Mouse (Mus musculus) embryonic facial prominence, embryonic 15.5 days (tissue): ENCODE data around the gene Gm3625. TPM values are rescaled to one million over a fixed set of nuclear protein-coding genes. Genes with fewer than 3 reads are reported as not detected.
A peak's percentile ranks its signal among the peaks of the same experiment; 100 is the strongest.
"Not testable (repeated sequence)": the region's sequence is repeated elsewhere in the genome, so short reads cannot be mapped to it uniquely, and the experiment has no call there.

Experiments
- ATAC-seq: fragments of 200-750 bp; cut with Nextera tagmentation; 2 replicates; pipeline ENCODE4 v1.8.0; 2017; ENCODE audit warnings: low read depth, moderate TSS enrichment; ENCODE audit not compliant: insufficient number of reproducible peaks, low FRiP score, low TSS enrichment
- H3K27ac ChIP-seq: fragments of 300-500 bp; sonication (generic); replicated peaks from 2 replicates; pipeline ENCODE4 v1.5.1; 2015; ENCODE audit warnings: mild to moderate bottlenecking, inconsistent platforms
- H3K27me3 ChIP-seq: fragments of 300-500 bp; sonication (generic); 2 replicates; pipeline ENCODE4 v1.6.1; 2015; ENCODE audit warnings: inconsistent platforms
- H3K36me3 ChIP-seq: fragments of 300-500 bp; sonication (generic); 2 replicates; pipeline ENCODE4 v1.6.1; 2015; ENCODE audit warnings: mild to moderate bottlenecking, inconsistent platforms
- H3K4me1 ChIP-seq: fragments of 300-500 bp; sonication (generic); 2 replicates; pipeline ENCODE4 v1.6.1; 2015; ENCODE audit warnings: inconsistent platforms
- H3K4me2 ChIP-seq: fragments of 300-500 bp; sonication (generic); replicated peaks from 2 replicates; pipeline ENCODE4 v1.6.1; 2015; ENCODE audit warnings: mild to moderate bottlenecking, inconsistent platforms
- H3K4me3 ChIP-seq: fragments of 300-500 bp; sonication (generic); replicated peaks from 2 replicates; pipeline ENCODE4 v1.5.1; 2015; ENCODE audit warnings: mild to moderate bottlenecking, inconsistent platforms
- H3K9ac ChIP-seq: fragments of 300-500 bp; sonication (generic); 2 replicates; pipeline ENCODE4 v1.6.1; 2015; ENCODE audit warnings: inconsistent platforms
- H3K9me3 ChIP-seq: fragments of 300-500 bp; sonication (generic); replicated peaks from 2 replicates; pipeline ENCODE4 v1.6.1; 2016; ENCODE audit warnings: inconsistent platforms
- WGBS: fragments of 180-500 bp; shearing (Covaris S2); methylation state at CpG from one replicate; pipeline ENCODE4 v1.1.7; 2015; 5-methylcytosine and 5-hydroxymethylcytosine counted together
- polyA plus RNA-seq: library from polyadenylated mRNA; unstranded; fragments of >200 nt; fragmentation: Nextera tagmentation; extraction: Ambion mirVana; gene quantifications from 2 replicates; pipeline ENCODE4 v1.2.1, GENCODE M21; 2015

The Gm3625 gene
- polyA plus RNA-seq, 1 experiment from 2014 or later, result not detected

GRCm38 (mm10) chr12:4555451-4555850 lies 37.3 kb downstream of the Gm3625 start:
- Histone ChIP-seq H3K27ac (no peak overlapping the region), H3K4me3 (no peak overlapping the region), H3K27me3 (no peaks in the 10 kb centered on the region), H3K4me2 (no peak overlapping the region), H3K36me3 (no peaks in the 10 kb centered on the region), H3K9me3 (no peaks in the 10 kb centered on the region), H3K9ac (no peak overlapping the region), H3K4me1 (peaks cover 15% of the 10 kb centered on the region)
- ATAC-seq, result no peak
- WGBS, result 69% methylated on average over 5 of the region's 6 CpGs

DNA sequence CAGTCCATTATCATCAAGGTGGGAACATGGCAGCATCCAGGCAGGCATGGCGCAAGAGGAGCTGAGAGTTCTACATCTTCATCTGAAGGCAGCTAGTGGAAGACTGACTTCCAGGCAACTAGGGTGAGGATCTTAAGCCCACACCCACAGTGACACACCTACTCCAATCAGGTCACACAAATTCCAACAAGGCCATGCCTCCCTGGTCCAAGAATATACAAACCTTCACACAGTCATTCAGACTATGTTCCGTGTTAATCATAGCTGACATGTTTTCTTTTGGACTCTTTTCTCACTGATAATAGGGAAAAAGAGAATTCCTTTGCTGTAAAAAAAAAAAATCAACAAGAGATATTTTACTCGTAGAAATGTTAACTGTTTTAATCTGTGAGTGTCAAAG lies 39.0 kb downstream of the Gm3625 start:
- not testable (repeated sequence) for H3K27me3 ChIP-seq, H3K4me3 ChIP-seq, H3K9ac ChIP-seq, H3K4me2 ChIP-seq, H3K27ac ChIP-seq, H3K9me3 ChIP-seq, H3K36me3 ChIP-seq, ATAC-seq
- WGBS, result 85% methylated on average over 3 of the region's 3 CpGs
- peaks cover 11% of the 10 kb centered on the region for H3K4me1 ChIP-seq

GRCm38 (mm10) chr12:4548053-4549013 lies 44.4 kb downstream of the Gm3625 start:
- Histone ChIP-seq H3K4me1 (peaks cover 23% of the 10 kb centered on the region), H3K27ac (0 out of 2 replicates have a peak overlapping the region, but pooled peaks have one; percentile 39), H3K4me3 (peak overlapping the region; percentile 31), H3K4me2 (peak overlapping the region; percentile 48), H3K9me3 (no peaks in the 10 kb centered on the region), H3K36me3 (no peaks in the 10 kb centered on the region), H3K27me3 (no peaks in the 10 kb centered on the region), H3K9ac (no peak overlapping the region)
- WGBS, result 11% methylated on average over 18 of the region's 18 CpGs
- ATAC-seq, result no peak

DNA sequence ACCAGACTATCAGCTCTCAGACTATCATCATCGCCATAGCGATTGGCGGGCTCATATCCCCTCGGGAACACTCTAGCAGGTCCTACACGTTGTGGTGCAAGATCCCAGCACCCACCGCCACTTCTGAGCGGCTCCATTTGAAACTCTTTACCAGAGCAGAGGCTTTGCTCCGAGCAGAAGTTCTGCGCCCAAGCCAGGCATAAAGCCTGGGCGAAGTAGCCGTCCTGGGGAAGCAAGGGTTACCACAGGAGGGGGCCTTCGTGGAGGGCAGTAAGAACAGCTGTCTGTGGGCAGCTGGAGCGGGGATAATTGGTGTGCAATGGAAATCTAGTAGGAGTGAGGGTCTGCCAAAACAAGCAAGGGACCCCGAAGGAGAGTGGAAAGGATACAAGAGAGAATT lies 45.2 kb downstream of the Gm3625 start:
- WGBS, result 52% methylated on average over 14 of the region's 14 CpGs
- no peak overlapping the region for H3K9ac ChIP-seq
- 0 out of 2 replicates have a peak overlapping the region, but pooled peaks have one; percentile 41 for H3K27ac ChIP-seq
- H3K4me3 ChIP-seq, result no peak overlapping the region
- ATAC-seq, result peak; percentile 54; the same call in 1 of the 2 replicates
- H3K36me3 ChIP-seq, result no peaks in the 10 kb centered on the region
- no peaks in the 10 kb centered on the region for H3K27me3 ChIP-seq
- peaks cover 23% of the 10 kb centered on the region for H3K4me1 ChIP-seq
- H3K9me3 ChIP-seq, result no peaks in the 10 kb centered on the region
- H3K4me2 ChIP-seq, result peak overlapping the region; percentile 11; the same call in 1 of the 2 replicates

DNA sequence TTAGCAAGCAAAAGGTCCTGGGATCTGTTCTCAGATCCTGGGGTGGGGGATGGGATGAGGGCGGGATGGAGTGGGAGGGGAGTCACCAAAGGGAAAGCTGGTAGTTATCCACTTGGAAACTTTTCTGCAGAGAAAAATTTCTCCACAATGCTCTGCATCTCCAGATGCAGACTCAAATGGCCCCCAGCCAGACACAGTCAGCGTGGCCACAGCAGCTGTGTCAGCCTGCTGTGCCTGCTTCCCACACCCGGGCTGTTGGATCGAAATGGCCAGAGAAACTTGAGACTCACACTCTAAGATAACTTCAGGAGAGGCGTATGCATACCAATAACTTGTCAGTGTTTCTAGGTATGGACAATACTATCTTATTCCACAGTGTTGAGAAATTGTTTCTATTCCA lies 46.2 kb downstream of the Gm3625 start:
- H3K4me3 ChIP-seq, result no peak overlapping the region
- no peaks in the 10 kb centered on the region for H3K9me3 ChIP-seq
- 32% methylated on average over 5 of the region's 5 CpGs for WGBS
- no peak for ATAC-seq
- H3K36me3 ChIP-seq, result no peaks in the 10 kb centered on the region
- no peak overlapping the region for H3K9ac ChIP-seq
- no peaks in the 10 kb centered on the region for H3K27me3 ChIP-seq
- H3K4me1 ChIP-seq, result peaks cover 18% of the 10 kb centered on the region
- H3K27ac ChIP-seq, result peak overlapping the region; percentile 39; the same call in 1 of the 2 replicates
- no peak overlapping the region for H3K4me2 ChIP-seq

GRCm38 (mm10) chr12:4545425-4545824 lies 47.3 kb downstream of the Gm3625 start:
- Histone ChIP-seq H3K4me1 (peaks cover 18% of the 10 kb centered on the region), H3K4me2 (no peak overlapping the region), H3K36me3 (no peaks in the 10 kb centered on the region), H3K9ac (no peak overlapping the region), H3K27ac (no peak overlapping the region), H3K9me3 (no peaks in the 10 kb centered on the region), H3K4me3 (no peak overlapping the region), H3K27me3 (no peaks in the 10 kb centered on the region)
- ATAC-seq, result no peak

GRCm38 (mm10) chr12:4544400-4544919 lies 48.3 kb downstream of the Gm3625 start:
- Histone ChIP-seq H3K27me3 (no peaks in the 10 kb centered on the region), H3K4me1 (peaks cover 18% of the 10 kb centered on the region), H3K9ac (no peak overlapping the region), H3K36me3 (no peaks in the 10 kb centered on the region), H3K4me3 (no peak overlapping the region), H3K9me3 (no peaks in the 10 kb centered on the region), H3K27ac (no peak overlapping the region), H3K4me2 (no peak overlapping the region)
- ATAC-seq, result no peak
- 87% methylated on average over 5 of the region's 5 CpGs for WGBS

Other genes with a start within 250 kb of the Gm3625 start
- gene Ncoa1, start 115.7 kb downstream of the Gm3625 start, polyA plus RNA-seq, result 14.1 and 15.3 TPM in 2 replicates
- gene Itsn2, start 289 bp downstream of the Gm3625 start, polyA plus RNA-seq, result 38.9 and 41.5 TPM in 2 replicates
- gene Fam228a, start 145.5 kb upstream of the Gm3625 start, polyA plus RNA-seq, result 0.33 and 0.85 TPM in 2 replicates
- 3.3 and 5.1 TPM in 2 replicates for gene Pfn4, start 176.1 kb upstream of the Gm3625 start, polyA plus RNA-seq
- gene Fam228b, start 176.3 kb upstream of the Gm3625 start, polyA plus RNA-seq, result 4.2 and 4.9 TPM in 2 replicates
- 194 and 197 TPM in 2 replicates for gene Sf3b6, start 224.6 kb upstream of the Gm3625 start, polyA plus RNA-seq
- gene Fkbp1b, start 248.7 kb upstream of the Gm3625 start, polyA plus RNA-seq, result 11.3 and 12.7 TPM in 2 replicates